Mouse (Mus musculus): ENCODE data around the gene Mrpl44.

- TF ChIP-seq GATA1 (IDR thresholded peaks at IDR 0.05; ENCODE audit: borderline replicate concordance, low read length) (no peak; the same call in 2 of the 3 replicates), FLI1 (IDR thresholded peaks at IDR 0.05; ENCODE audit: low read length) (no peak)
These were observed 34.8 kb upstream of the Mrpl44 start for GRCm38 (mm10) chr1:79741002-79741401.

Measured in megakaryocyte, embryonic 14.5 days (primary cell).